Mouse (Mus musculus) embryonic facial prominence, embryonic 11.5 days (tissue): ENCODE results near the gene Vwf. TPM values are rescaled to one million over a fixed set of nuclear protein-coding genes. Genes with fewer than 3 reads are reported as not detected.
A peak's percentile ranks its signal among the peaks of the same experiment; 100 is the strongest.

ENCODE experiments used
- ATAC-seq: fragments of 200-750 bp; cut with Nextera tagmentation; replicated peaks from 2 replicates; pipeline ENCODE4 v1.8.0; 2017; ENCODE audit warnings: low read depth; ENCODE audit not compliant: insufficient number of reproducible peaks, low FRiP score, low TSS enrichment
- DNase-seq: peaks from one replicate; pipeline ENCODE4 v3.0.0-alpha.2; 2015; ENCODE audit warnings: low spot score
- H3K27ac ChIP-seq: fragments of 300-500 bp; sonication (generic); replicated peaks from 2 replicates; pipeline ENCODE4 v1.5.1; 2014; ENCODE audit warnings: mild to moderate bottlenecking, low read depth, low read length, control low read depth
- H3K27me3 ChIP-seq: fragments of 300-500 bp; sonication (generic); 2 replicates; pipeline ENCODE4 v1.6.1; 2014; ENCODE audit warnings: mild to moderate bottlenecking, low read length, moderate library complexity, mixed read lengths; ENCODE audit not compliant: control insufficient read depth, insufficient read depth
- H3K36me3 ChIP-seq: fragments of 300-500 bp; sonication (generic); replicated peaks from 2 replicates; pipeline ENCODE4 v1.6.1; 2014; ENCODE audit warnings: low read depth, mild to moderate bottlenecking, low read length, moderate library complexity, mixed read lengths; ENCODE audit not compliant: control insufficient read depth, insufficient read depth
- H3K4me1 ChIP-seq: fragments of 300-500 bp; sonication (generic); 2 replicates; pipeline ENCODE4 v1.6.1; 2014; ENCODE audit warnings: low read length, mixed read lengths; ENCODE audit not compliant: control insufficient read depth, insufficient read depth
- H3K4me2 ChIP-seq: fragments of 300-500 bp; sonication (generic); 2 replicates; pipeline ENCODE4 v1.6.1; 2014; ENCODE audit warnings: low read depth, mild to moderate bottlenecking, control low read depth, low read length, moderate library complexity
- H3K4me3 ChIP-seq: fragments of 300-500 bp; sonication (generic); 2 replicates; pipeline ENCODE4 v1.5.1; 2014; ENCODE audit warnings: low read depth, low read length, control low read depth
- H3K9ac ChIP-seq: fragments of 300-500 bp; sonication (generic); replicated peaks from 2 replicates; pipeline ENCODE4 v1.6.1; 2014; ENCODE audit warnings: mild to moderate bottlenecking, control low read depth, low read length
- H3K9me3 ChIP-seq: fragments of 300-500 bp; sonication (generic); replicated peaks from 2 replicates; pipeline ENCODE4 v1.6.1; 2016; ENCODE audit warnings: mild to moderate bottlenecking, low read length, inconsistent platforms, mixed read lengths; ENCODE audit not compliant: control insufficient read depth
- WGBS: fragments of 180-500 bp; shearing (Covaris S2); extraction: QIAGEN DNeasy Blood & Tissue Kit; methylation state at CpG from one replicate; pipeline ENCODE4 v1.1.7; 2014; 5-methylcytosine and 5-hydroxymethylcytosine counted together
- polyA plus RNA-seq: library from polyadenylated mRNA; unstranded; fragments of >200 nt; fragmentation: Nextera tagmentation; extraction: Ambion mirVana; gene quantifications from 2 replicates; pipeline ENCODE4 v1.2.1, GENCODE M21; 2014

Gene Vwf
- polyA plus RNA-seq, 1 experiment from 2014 or later = 6.7 TPM

DNA sequence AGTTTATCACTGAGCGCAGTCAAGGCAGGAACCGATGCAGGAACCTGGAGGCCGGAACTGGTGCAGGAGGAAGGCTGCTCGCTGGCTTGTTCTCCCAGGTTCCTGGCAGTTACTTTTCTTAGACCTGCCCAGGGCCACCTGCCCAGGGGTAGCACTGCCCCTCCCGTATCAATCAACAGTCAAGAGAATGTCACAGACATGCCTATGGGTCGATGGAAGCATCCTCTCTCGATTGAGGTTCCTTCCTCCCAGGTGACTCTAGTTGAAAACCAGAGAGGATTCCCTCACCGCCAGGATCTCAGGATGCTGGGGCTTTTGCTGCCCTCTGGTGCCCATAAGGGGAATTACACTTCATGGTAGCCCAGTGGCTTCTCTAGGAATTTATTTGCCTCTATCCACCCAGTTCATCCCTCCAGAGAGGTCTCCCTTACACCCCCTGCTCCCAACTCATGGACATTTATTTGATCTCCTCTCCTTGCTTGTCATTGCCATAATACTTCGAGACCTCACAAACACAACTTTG is 53.5 kb downstream of the Vwf start:
- 41% methylated on average over 9 of the region's 9 CpGs for WGBS
- DNase-seq (peak; percentile 86), ATAC-seq (no peak)
- Histone ChIP-seq H3K4me1 (no peaks in the 10 kb centered on the region; the same call in 1 of the 2 replicates), H3K27ac (no peak overlapping the region), H3K4me2 (no peak overlapping the region), H3K36me3 (no peaks in the 10 kb centered on the region), H3K9me3 (no peaks in the 10 kb centered on the region), H3K4me3 (no peak overlapping the region), H3K27me3 (no peaks in the 10 kb centered on the region), H3K9ac (no peak overlapping the region)

DNA sequence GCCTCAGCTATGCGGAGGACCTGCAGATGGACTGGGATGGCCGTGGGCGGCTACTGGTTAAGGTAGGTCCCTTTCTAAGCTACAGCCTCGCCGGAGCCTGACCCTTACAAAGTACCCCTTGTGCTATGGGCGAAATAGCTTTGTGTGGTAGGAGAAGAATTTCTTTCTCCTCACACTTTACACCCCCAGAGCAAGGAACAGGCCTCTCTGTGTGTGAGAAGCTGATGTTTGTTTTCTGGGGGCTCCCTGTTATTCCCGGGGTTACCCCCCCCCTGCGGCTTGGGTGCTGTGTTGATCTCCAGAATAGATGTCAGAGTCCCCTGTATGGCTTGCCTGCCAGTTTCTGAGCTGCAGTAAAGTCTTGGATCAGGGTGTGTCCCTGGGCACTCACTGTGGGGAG is 54.1 kb downstream of the Vwf start:
- Histone ChIP-seq H3K4me3 (no peak overlapping the region), H3K9me3 (no peaks in the 10 kb centered on the region), H3K4me2 (no peak overlapping the region), H3K27ac (no peak overlapping the region), H3K27me3 (no peaks in the 10 kb centered on the region), H3K36me3 (no peaks in the 10 kb centered on the region), H3K4me1 (no peaks in the 10 kb centered on the region; the same call in 1 of the 2 replicates), H3K9ac (no peak overlapping the region)
- no peak for ATAC-seq
- DNase-seq = no peak
- WGBS = 72% methylated on average over 8 of the region's 8 CpGs

DNA sequence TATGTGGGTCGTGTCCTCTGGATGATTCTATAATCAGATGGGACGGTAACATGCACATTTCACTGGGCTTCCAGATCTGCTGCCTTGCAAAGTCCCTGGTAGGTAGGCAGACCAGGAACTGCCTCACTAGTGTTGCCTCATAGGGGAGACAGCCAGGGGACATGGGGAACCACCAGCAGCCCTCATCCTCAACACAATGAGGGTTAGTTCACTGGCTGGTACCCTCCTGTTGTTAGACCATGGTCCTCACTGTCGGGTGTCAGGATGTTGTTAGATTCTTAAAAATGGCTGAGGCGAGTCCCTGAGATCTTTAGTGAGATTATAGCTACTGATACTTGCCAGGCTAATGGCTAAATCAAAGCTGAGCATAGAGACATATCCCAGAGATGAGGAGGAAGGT is 54.6 kb downstream of the Vwf start:
- Histone ChIP-seq H3K9me3 (no peaks in the 10 kb centered on the region), H3K9ac (no peak overlapping the region), H3K27me3 (no peaks in the 10 kb centered on the region), H3K4me3 (no peak overlapping the region), H3K4me1 (no peaks in the 10 kb centered on the region; the same call in 1 of the 2 replicates), H3K36me3 (no peaks in the 10 kb centered on the region), H3K4me2 (no peak overlapping the region), H3K27ac (no peak overlapping the region)
- ATAC-seq (no peak), DNase-seq (no peak)
- 59% methylated on average over 4 of the region's 4 CpGs for WGBS

DNA sequence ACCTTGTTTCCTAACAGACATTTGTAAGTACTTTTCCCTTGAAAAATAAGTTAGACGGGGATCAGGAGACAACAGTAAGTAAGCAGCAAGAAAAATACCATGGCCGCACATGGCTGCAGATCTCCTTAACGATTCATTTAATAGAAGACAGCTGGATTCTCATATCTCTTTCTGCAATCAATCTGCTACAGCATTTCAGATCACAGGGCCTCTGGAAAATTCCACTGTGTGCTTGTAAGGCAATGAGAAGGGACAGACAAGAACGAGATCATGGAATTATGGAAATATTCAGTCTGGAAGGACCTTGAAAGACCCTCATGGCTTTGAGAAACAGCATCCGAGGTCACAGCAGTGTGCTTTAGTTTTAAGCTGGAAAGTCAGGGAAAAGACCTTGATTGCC is 55.2 kb downstream of the Vwf start:
- H3K36me3 ChIP-seq = no peaks in the 10 kb centered on the region
- ATAC-seq (no peak), DNase-seq (peak; percentile 49)
- H3K9ac ChIP-seq = no peak overlapping the region
- H3K9me3 ChIP-seq = no peaks in the 10 kb centered on the region
- H3K4me2 ChIP-seq = no peak overlapping the region
- H3K4me1 ChIP-seq = no peaks in the 10 kb centered on the region; the same call in 1 of the 2 replicates
- no peak overlapping the region for H3K27ac ChIP-seq
- 47% methylated on average over 5 of the region's 5 CpGs for WGBS
- H3K4me3 ChIP-seq = no peak overlapping the region
- H3K27me3 ChIP-seq = no peaks in the 10 kb centered on the region

DNA sequence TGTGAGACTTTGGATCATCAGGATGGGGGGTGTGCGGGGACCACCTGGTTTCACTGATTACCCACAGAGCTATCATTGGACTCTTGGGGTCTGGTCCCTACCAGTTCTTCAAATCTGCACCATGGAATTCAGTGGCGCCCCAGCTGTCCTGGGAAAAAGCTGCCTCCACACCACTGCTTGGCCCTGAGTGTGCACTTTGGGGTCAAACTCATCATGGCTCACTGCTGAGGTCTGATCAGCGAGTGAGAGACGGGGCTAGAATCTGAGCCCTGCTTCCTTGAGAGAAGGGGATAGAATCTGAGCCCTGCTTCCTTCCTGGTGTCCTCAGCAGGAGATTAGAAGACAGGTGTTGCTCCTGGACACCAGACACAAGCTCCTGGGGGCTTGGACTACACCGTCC is 55.8 kb downstream of the Vwf start:
- Histone ChIP-seq H3K36me3 (no peaks in the 10 kb centered on the region), H3K9ac (no peak overlapping the region), H3K4me2 (no peak overlapping the region), H3K4me3 (no peak overlapping the region), H3K27ac (no peak overlapping the region), H3K9me3 (no peaks in the 10 kb centered on the region), H3K27me3 (no peaks in the 10 kb centered on the region), H3K4me1 (no peaks in the 10 kb centered on the region; the same call in 1 of the 2 replicates)
- no peak for ATAC-seq
- WGBS = 75% methylated on average over 5 of the region's 5 CpGs
- DNase-seq = no peak

DNA sequence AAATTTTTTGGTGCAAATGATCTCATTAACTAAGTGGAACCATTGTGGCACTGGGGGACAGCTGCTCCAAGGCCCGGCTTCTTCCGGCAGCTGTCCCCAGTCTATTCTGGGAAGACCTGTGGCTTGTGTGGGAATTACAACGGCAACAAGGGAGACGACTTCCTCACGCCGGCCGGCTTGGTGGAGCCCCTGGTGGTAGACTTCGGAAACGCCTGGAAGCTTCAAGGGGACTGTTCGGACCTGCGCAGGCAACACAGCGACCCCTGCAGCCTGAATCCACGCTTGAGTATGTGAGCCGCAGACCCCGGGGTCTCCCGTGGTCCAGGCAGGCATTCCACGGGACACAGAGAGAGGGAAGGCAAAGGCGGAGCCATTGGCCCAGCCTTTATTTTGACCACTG is 56.7 kb downstream of the Vwf start:
- Histone ChIP-seq H3K27ac (no peak overlapping the region), H3K27me3 (no peaks in the 10 kb centered on the region), H3K4me2 (no peak overlapping the region; the same call in 1 of the 2 replicates), H3K9me3 (no peaks in the 10 kb centered on the region), H3K9ac (no peak overlapping the region), H3K4me1 (no peaks in the 10 kb centered on the region; the same call in 1 of the 2 replicates), H3K4me3 (no peak overlapping the region), H3K36me3 (no peaks in the 10 kb centered on the region)
- ATAC-seq (peak; percentile 40; the same call in 1 of the 2 replicates), DNase-seq (peak; percentile 92)
- 8% methylated on average over 18 of the region's 18 CpGs for WGBS

DNA sequence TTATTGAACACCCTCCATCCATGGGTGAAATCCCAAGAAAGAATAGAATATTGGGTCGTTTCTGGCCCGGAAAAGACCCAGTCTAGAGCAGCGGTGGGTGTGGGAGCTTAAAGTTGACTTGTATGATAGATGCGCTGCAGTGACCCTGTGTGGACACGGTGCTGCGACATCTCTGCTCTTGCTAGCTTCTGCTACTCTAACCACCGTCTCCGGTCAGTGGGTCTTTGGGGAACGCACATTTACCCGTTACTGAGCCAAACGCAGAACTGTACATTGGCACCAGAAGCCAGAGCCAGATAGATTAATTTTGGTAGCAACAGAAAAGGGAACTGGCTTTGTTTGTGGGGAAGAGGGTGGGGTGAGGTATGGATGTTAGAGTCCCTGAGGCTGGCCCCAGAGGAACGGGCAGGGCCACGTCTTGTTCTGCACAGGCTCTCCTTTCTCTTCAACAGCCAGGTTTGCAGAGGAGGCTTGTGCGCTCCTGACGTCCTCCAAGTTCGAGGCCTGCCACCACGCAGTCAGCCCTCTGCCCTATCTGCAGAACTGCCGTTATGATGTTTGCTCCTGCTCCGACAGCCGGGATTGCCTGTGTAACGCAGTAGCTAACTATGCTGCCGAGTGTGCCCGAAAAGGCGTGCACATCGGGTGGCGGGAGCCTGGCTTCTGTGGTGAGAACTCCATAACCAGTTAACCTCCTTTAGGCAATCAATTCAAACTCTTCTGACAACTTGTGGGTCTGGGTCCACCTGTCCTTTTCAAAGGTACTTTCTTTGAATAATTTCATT is 57.3 kb downstream of the Vwf start:
- H3K4me2 ChIP-seq = no peak overlapping the region
- no peak for ATAC-seq

DNA sequence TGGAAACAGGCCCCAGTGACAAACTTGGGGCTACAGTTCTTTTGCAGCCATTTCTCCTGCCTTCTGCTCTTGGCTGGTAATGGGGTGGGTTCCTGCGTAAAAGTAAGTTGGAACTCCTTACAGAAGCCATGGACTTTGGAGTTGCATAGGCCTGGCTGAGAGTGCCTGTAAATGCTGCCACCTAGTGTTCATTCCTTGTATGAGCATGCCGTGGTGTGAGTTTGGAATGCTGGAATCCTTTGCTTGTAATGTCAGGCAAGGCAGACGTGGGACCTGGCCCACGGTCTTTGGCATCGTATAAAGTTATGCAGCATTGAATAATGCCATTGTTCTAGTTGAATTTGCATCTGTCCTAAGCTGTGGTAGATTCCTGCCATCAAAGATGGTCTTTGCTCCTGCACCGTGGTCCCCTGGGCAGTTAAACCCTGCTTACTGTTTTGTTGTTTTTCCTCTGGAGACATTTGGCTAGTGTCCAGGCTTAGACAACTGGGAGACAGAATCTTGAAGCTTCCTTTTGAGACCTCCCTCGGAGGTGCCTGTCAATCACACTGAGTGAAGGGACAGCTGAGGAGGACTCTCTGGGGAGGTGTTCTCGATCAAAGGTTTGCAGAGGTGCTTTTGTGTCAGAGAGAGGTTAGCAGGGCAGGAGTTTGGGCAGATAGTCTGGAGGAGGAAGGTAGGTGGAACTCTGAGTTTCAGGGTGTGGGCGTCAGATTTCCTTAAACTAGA is 58.1 kb downstream of the Vwf start:
- peak; percentile 88 for DNase-seq

More for the DNA sequence above, 57.3 kb downstream of the Vwf start:
- Histone ChIP-seq H3K4me1 (no peaks in the 10 kb centered on the region; the same call in 1 of the 2 replicates), H3K9me3 (no peaks in the 10 kb centered on the region), H3K27ac (no peak overlapping the region), H3K9ac (no peak overlapping the region), H3K4me3 (no peak overlapping the region), H3K27me3 (no peaks in the 10 kb centered on the region), H3K36me3 (no peaks in the 10 kb centered on the region)
- WGBS = 80% methylated on average over 26 of the region's 26 CpGs
- DNase-seq = no peak

More for the DNA sequence above, 58.1 kb downstream of the Vwf start:
- Histone ChIP-seq H3K9ac (no peak overlapping the region), H3K4me1 (no peaks in the 10 kb centered on the region; the same call in 1 of the 2 replicates), H3K27me3 (no peaks in the 10 kb centered on the region), H3K4me2 (no peak overlapping the region), H3K4me3 (no peak overlapping the region), H3K36me3 (no peaks in the 10 kb centered on the region), H3K27ac (no peak overlapping the region), H3K9me3 (no peaks in the 10 kb centered on the region)
- ATAC-seq = no peak
- WGBS = 26% methylated on average over 9 of the region's 9 CpGs
